Mouse (Mus musculus): Measurements from ENCODE around the gene Dgkd.

DNA sequence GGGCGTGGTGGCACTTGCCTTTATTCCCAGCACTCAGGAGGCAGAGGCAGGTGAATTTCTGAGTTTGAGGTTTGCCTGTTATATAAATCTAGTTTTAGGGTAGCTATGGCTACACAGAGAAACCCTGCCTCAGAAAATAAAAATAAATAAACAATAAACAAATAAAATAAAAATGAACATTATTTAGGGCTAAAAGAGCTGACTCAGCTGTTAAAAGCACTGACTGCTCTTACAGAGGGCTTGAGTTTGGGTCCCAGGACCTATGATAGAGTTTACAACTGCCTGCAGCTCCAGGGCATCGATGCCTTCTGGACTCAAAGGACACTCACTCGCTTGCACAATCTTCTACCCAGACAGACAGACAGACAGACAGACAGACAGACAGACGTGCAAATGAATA lies 40.3 kb downstream of the Dgkd start:
- TF ChIP-seq POLR2A (IDR thresholded peaks at IDR 0.05; ENCODE audit: low read depth, low read length) (no peak), CTCF (IDR thresholded peaks at IDR 0.05; ENCODE audit: borderline replicate concordance, insufficient read depth, low read length) (no peak)
